Mouse (Mus musculus) embryonic facial prominence, embryonic 12.5 days (tissue): Measurements from ENCODE around the gene Gm10134. TPM values are rescaled to one million over a fixed set of nuclear protein-coding genes. Genes with fewer than 3 reads are reported as not detected.

Experiments used
- ATAC-seq: fragments of 200-750 bp; cut with Nextera tagmentation; 2 replicates; pipeline ENCODE4 v1.8.0; 2017; ENCODE audit not compliant: insufficient number of reproducible peaks, insufficient read depth, low FRiP score, low TSS enrichment
- H3K27ac ChIP-seq: fragments of 300-500 bp; sonication (generic); 2 replicates; pipeline ENCODE4 v1.5.1; 2016; ENCODE audit warnings: mild to moderate bottlenecking
- H3K27me3 ChIP-seq: fragments of 300-500 bp; sonication (generic); 2 replicates; pipeline ENCODE4 v1.6.1; 2016; ENCODE audit warnings: mild to moderate bottlenecking, moderate library complexity
- H3K36me3 ChIP-seq: fragments of 300-500 bp; sonication (generic); 2 replicates; pipeline ENCODE4 v1.6.1; 2016; ENCODE audit warnings: mild to moderate bottlenecking
- H3K4me1 ChIP-seq: fragments of 300-500 bp; sonication (generic); 2 replicates; pipeline ENCODE4 v1.6.1; 2016
- H3K4me2 ChIP-seq: fragments of 300-500 bp; sonication (generic); replicated peaks from 2 replicates; pipeline ENCODE4 v1.6.1; 2016; ENCODE audit warnings: mild to moderate bottlenecking, moderate library complexity
- H3K4me3 ChIP-seq: fragments of 300-500 bp; sonication (generic); 2 replicates; pipeline ENCODE4 v1.5.1; 2016; ENCODE audit warnings: mild to moderate bottlenecking
- H3K9ac ChIP-seq: fragments of 300-500 bp; sonication (generic); 2 replicates; pipeline ENCODE4 v1.6.1; 2016; ENCODE audit warnings: mild to moderate bottlenecking, moderate library complexity
- H3K9me3 ChIP-seq: fragments of 300-500 bp; sonication (generic); 2 replicates; pipeline ENCODE4 v1.6.1; 2016; ENCODE audit warnings: mild to moderate bottlenecking, moderate library complexity
- WGBS: fragments of 180-500 bp; shearing (Covaris S2); methylation state at CpG from one replicate; pipeline ENCODE4 v1.1.7; 2016; 5-methylcytosine and 5-hydroxymethylcytosine counted together
- polyA plus RNA-seq: library from polyadenylated mRNA; unstranded; fragments of >200 nt; fragmentation: Nextera tagmentation; extraction: Ambion mirVana; gene quantifications from 2 replicates; pipeline ENCODE4 v1.2.1, GENCODE M21; 2016

Gene Gm10134
- polyA plus RNA-seq, 1 experiment from 2014 or later, result 0.87 TPM

DNA sequence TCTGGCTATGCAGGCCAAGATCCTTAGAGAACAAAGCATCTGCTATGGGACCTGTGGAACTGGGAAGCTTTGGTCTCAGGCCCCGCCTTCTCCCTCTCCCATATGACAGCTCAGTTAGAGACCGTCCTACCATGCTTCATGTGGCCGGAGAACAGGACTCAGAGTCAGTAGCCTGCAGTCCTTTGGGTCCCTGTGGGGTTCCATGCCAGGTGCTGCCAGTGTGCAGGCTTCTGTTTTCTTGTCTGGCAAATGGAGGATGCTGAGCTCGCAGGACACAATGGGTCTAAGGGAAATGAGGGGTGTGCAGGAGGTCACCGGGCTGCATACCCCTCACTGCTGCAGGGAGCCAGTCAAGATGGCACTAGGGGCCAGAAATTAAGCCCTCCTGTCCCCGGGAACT lies 40.7 kb downstream of the Gm10134 start:
- no peak overlapping the region for H3K9ac ChIP-seq
- H3K27ac ChIP-seq, result no peak overlapping the region
- no peak overlapping the region for H3K4me2 ChIP-seq
- no peaks in the 10 kb centered on the region for H3K27me3 ChIP-seq
- H3K4me1 ChIP-seq, result no peaks in the 10 kb centered on the region
- H3K36me3 ChIP-seq, result peaks cover 96% of the 10 kb centered on the region
- WGBS, result 71% methylated on average over 6 of the region's 6 CpGs
- ATAC-seq, result no peak; the same call in 1 of the 2 replicates
- no peak overlapping the region for H3K4me3 ChIP-seq
- no peaks in the 10 kb centered on the region for H3K9me3 ChIP-seq

DNA sequence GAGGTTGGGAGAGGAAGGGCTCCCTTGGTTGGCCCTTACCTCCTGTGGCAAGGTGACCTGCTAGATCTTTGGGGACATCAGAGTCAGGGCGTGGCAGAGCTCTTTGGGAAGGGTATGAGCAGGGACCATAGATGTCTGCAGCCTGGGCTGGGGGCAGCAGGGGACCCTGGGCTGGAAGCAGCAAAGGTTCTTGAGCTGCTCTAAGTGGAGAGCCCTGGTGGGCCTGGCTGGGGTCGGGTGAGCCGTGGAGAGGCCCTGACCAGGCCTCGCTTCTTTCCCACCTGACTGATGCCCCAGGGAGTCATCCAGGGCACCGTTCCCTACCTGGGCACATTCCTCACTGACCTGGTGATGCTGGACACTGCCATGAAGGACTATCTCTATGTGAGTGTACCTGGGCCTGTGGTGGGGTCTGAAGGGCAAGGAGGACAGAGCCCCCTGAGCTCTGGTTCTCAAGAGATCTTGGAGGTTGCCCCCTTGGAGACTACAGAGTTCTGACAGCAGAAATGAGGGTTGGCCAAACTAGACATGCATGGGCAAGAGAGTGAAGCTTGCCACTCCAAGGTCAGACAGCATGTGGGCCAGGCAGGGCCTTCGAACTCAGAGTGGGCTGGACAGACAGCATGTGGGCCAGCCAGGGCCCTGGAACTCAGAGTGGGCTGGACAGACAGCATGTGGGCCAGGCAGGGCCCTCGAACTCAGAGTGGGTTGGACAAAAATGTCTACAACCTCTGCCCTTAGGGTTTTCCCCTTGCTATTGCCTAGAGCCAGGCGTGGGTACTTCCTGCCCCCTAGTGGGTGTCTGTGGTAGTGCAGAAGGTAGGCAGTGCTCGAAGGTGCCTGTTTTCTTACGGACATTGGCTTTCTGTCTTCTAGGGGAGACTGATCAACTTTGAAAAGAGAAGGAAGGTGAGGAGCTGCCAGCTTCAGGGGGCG lies 41.6 kb downstream of the Gm10134 start:
- H3K4me2 ChIP-seq, result no peak overlapping the region
- H3K4me3 ChIP-seq, result no peak overlapping the region
- H3K27me3 ChIP-seq, result no peaks in the 10 kb centered on the region
- H3K27ac ChIP-seq, result no peak overlapping the region
- H3K36me3 ChIP-seq, result peaks cover 96% of the 10 kb centered on the region
- H3K9me3 ChIP-seq, result no peaks in the 10 kb centered on the region
- no peak overlapping the region for H3K9ac ChIP-seq
- peak; percentile 25; the same call in 1 of the 2 replicates for ATAC-seq
- H3K4me1 ChIP-seq, result no peaks in the 10 kb centered on the region
- WGBS, result 50% methylated on average over 11 of the region's 11 CpGs

DNA sequence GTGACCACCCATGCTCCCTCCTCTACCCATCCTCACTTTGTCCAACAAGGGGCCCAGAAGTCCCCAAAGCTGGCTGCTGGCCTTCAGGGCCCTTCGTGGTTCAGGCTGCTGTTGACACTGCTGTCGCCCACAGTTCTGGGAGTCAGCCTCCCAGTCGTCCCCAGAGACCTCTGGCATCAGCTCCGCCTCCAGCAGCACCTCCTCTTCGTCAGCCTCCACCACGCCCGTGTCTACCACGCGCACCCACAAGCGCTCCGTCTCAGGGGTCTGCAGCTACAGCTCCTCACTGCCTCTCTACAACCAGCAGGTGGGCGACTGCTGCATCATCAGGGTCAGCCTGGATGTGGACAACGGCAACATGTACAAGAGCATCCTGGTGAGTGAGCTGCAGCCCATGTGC lies 43.3 kb downstream of the Gm10134 start:
- no peak overlapping the region for H3K9ac ChIP-seq
- H3K27me3 ChIP-seq, result no peaks in the 10 kb centered on the region
- ATAC-seq, result no peak
- H3K4me3 ChIP-seq, result no peak overlapping the region
- no peaks in the 10 kb centered on the region for H3K9me3 ChIP-seq
- no peaks in the 10 kb centered on the region for H3K4me1 ChIP-seq
- 90% methylated on average over 13 of the region's 13 CpGs for WGBS
- H3K4me2 ChIP-seq, result no peak overlapping the region
- no peak overlapping the region for H3K27ac ChIP-seq
- peaks cover 95% of the 10 kb centered on the region for H3K36me3 ChIP-seq

DNA sequence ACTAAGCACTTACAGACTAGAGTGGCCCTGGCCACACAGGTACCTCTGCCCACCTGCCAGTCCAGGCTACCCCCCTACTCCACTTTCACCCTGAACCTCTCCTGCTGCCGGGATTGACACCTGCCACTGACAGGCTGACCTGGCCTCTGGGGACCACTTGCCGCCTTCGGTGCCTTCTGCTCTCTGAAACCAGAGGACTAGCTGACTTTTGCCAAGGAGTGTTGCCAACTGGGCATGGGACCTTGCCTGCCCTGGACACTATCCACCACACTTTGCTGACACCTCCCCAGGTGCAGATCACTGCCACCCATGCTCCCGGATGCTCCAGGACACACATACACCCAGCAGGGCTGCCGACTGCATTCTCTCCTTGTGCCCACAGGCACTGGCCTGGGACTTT lies 46.4 kb downstream of the Gm10134 start:
- Histone ChIP-seq H3K27ac (no peak overlapping the region), H3K4me2 (no peak overlapping the region), H3K36me3 (peaks cover 73% of the 10 kb centered on the region), H3K9ac (no peak overlapping the region), H3K27me3 (no peaks in the 10 kb centered on the region), H3K4me1 (no peaks in the 10 kb centered on the region), H3K4me3 (no peak overlapping the region), H3K9me3 (no peaks in the 10 kb centered on the region)
- WGBS, result 93% methylated on average over 5 of the region's 5 CpGs
- no peak for ATAC-seq

Other genes with a start within 250 kb of the Gm10134 start
- 7.2 TPM in 2 replicates for gene Ppp1r26, start 59.3 kb upstream of the Gm10134 start, polyA plus RNA-seq
- gene 1700007K13Rik, start 39.8 kb upstream of the Gm10134 start, polyA plus RNA-seq, result 0.69 and 1.2 TPM in 2 replicates
- 57.5 and 61.8 TPM in 2 replicates for gene Mrps2, start 38.0 kb upstream of the Gm10134 start, polyA plus RNA-seq
- gene Gbgt1, start 9.2 kb upstream of the Gm10134 start, polyA plus RNA-seq, result 0.36 TPM in 1 of 2 replicates, not detected in the other
- gene Ralgds, start 7.0 kb downstream of the Gm10134 start, polyA plus RNA-seq, result 64.1 and 66.1 TPM in 2 replicates
- not detected in 2 replicates for gene Cel, start 57.3 kb downstream of the Gm10134 start, polyA plus RNA-seq
- gene Gtf3c5, start 77.7 kb downstream of the Gm10134 start, polyA plus RNA-seq, result 52.4 and 53.6 TPM in 2 replicates
- 0.97 and 1.0 TPM in 2 replicates for gene Gfi1b, start 115.9 kb downstream of the Gm10134 start, polyA plus RNA-seq
- gene Tsc1, start 135.1 kb downstream of the Gm10134 start, polyA plus RNA-seq, result 25.3 and 26.4 TPM in 2 replicates
- 0.57 and 1.0 TPM in 2 replicates for gene Spaca9, start 193.6 kb downstream of the Gm10134 start, polyA plus RNA-seq
- 0.80 and 0.97 TPM in 2 replicates for gene Ak8, start 194.1 kb downstream of the Gm10134 start, polyA plus RNA-seq